Mouse (Mus musculus) neural tube, embryonic 14.5 days (tissue): ENCODE results near the gene Dlgap1. TPM values are rescaled to one million over a fixed set of nuclear protein-coding genes. Genes with fewer than 3 reads are reported as not detected.

Source experiments
- ATAC-seq: fragments of 200-750 bp; cut with Nextera tagmentation; 2 replicates; pipeline ENCODE4 v1.8.0; 2017; ENCODE audit warnings: low read depth, mild to moderate bottlenecking, moderate TSS enrichment, moderate library complexity
- H3K27ac ChIP-seq: fragments of 300-500 bp; sonication (generic); 2 replicates; pipeline ENCODE4 v1.5.1; 2014; ENCODE audit warnings: low read depth, mild to moderate bottlenecking, control low read depth, low read length, moderate library complexity, mixed read lengths
- H3K27me3 ChIP-seq: fragments of 300-500 bp; sonication (generic); 2 replicates; pipeline ENCODE4 v1.6.1; 2014; ENCODE audit warnings: low read length; ENCODE audit not compliant: control insufficient read depth, insufficient read depth
- H3K36me3 ChIP-seq: fragments of 300-500 bp; sonication (generic); 2 replicates; pipeline ENCODE4 v1.6.1; 2014; ENCODE audit warnings: low read length, mixed read lengths; ENCODE audit not compliant: control insufficient read depth, insufficient read depth
- H3K4me1 ChIP-seq: fragments of 300-500 bp; sonication (generic); 2 replicates; pipeline ENCODE4 v1.6.1; 2014; ENCODE audit warnings: low read length; ENCODE audit not compliant: control insufficient read depth, insufficient read depth
- H3K4me2 ChIP-seq: fragments of 300-500 bp; sonication (generic); 2 replicates; pipeline ENCODE4 v1.6.1; 2014; ENCODE audit warnings: mild to moderate bottlenecking, low read depth, low read length, control low read depth
- H3K4me3 ChIP-seq: fragments of 300-500 bp; sonication (generic); 2 replicates; pipeline ENCODE4 v1.5.1; 2014; ENCODE audit warnings: low read depth, low read length, control low read depth, mixed read lengths
- H3K9ac ChIP-seq: fragments of 300-500 bp; sonication (generic); replicated peaks from 2 replicates; pipeline ENCODE4 v1.6.1; 2014; ENCODE audit warnings: low read depth, mild to moderate bottlenecking, control low read depth, low read length, mixed read lengths
- H3K9me3 ChIP-seq: fragments of 300-500 bp; sonication (generic); 2 replicates; pipeline ENCODE4 v1.6.1; 2016; ENCODE audit warnings: low read length; ENCODE audit not compliant: control insufficient read depth
- WGBS: fragments of 180-500 bp; shearing (Covaris S2); extraction: QIAGEN DNeasy Blood & Tissue Kit; methylation state at CpG from one replicate; pipeline ENCODE4 v1.1.7; 2014; 5-methylcytosine and 5-hydroxymethylcytosine counted together
- polyA plus RNA-seq: library from polyadenylated mRNA; unstranded; fragments of >200 nt; fragmentation: Nextera tagmentation; extraction: Ambion mirVana; gene quantifications from 2 replicates; pipeline ENCODE4 v1.2.1, GENCODE M21; 2014

The Dlgap1 gene
- polyA plus RNA-seq, 1 experiment from 2014 or later, result 51.0 TPM

- Histone ChIP-seq H3K4me1 (peaks cover 6% of the 10 kb centered on the region; the same call in 1 of the 2 replicates), H3K27ac (no peak overlapping the region), H3K9ac (no peak overlapping the region), H3K4me3 (no peak overlapping the region), H3K27me3 (no peaks in the 10 kb centered on the region), H3K9me3 (no peaks in the 10 kb centered on the region), H3K4me2 (no peak overlapping the region), H3K36me3 (no peaks in the 10 kb centered on the region)
- no peak for ATAC-seq
- 95% methylated on average over 3 of the region's 3 CpGs for WGBS
These were observed 765.9 kb downstream of the Dlgap1 start for GRCm38 (mm10) chr17:70734728-70735127.

DNA sequence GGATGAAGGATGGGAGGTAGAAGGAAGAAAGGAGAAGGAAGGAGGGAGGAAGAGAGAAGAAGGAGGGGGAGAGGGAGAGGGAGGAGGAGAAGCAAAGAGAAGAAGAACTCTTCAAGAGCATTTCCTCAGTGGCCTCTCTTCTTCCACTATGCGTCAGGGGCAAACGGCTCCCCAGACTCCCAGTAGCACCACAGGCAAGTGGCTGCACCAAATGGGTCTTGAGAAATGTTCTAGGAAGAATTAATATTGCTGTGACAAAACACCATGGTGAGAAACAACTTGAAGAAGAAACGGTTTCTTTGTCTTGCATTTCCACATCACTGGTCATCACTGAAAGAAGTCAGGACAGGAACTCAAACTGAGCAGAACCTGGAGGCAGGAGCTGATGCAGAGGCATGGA is 766.5 kb downstream of the Dlgap1 start:
- no peak for ATAC-seq
- H3K4me2 ChIP-seq, result no peak overlapping the region
- no peak overlapping the region for H3K4me3 ChIP-seq
- H3K9me3 ChIP-seq, result no peaks in the 10 kb centered on the region
- no peak overlapping the region for H3K27ac ChIP-seq
- no peak overlapping the region for H3K9ac ChIP-seq
- peaks cover 6% of the 10 kb centered on the region; the same call in 1 of the 2 replicates for H3K4me1 ChIP-seq
- WGBS, result 73% methylated on average over 3 of the region's 3 CpGs
- no peaks in the 10 kb centered on the region for H3K27me3 ChIP-seq
- no peaks in the 10 kb centered on the region for H3K36me3 ChIP-seq

DNA sequence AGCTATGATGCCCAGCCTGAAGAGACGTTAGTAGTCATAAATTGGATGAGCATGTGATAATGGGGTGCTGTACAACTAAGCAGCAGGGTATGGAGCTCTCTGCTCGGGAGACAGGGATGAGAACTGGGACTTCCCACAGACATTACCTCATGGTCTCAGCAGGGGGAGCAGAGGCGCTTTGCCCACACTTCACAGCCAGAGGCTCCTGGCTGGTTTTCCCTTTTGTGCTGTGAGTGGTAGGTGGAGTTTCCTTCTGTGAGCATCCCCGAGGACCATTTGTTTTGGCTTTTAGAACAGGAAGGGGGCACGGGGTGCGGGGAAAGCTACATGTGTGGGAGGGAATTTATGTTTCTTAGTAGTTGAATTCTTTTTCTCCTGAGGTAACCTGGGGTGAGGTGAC is 768.6 kb downstream of the Dlgap1 start:
- no peaks in the 10 kb centered on the region for H3K9me3 ChIP-seq
- ATAC-seq, result peak; percentile 74; the same call in 1 of the 2 replicates
- no peaks in the 10 kb centered on the region for H3K27me3 ChIP-seq
- no peak overlapping the region for H3K27ac ChIP-seq
- 0% methylated on average over 6 of the region's 6 CpGs for WGBS
- H3K9ac ChIP-seq, result no peak overlapping the region
- H3K4me2 ChIP-seq, result peak overlapping the region; percentile 47; the same call in 1 of the 2 replicates
- H3K4me1 ChIP-seq, result peaks cover 6% of the 10 kb centered on the region; the same call in 1 of the 2 replicates
- no peak overlapping the region for H3K4me3 ChIP-seq
- H3K36me3 ChIP-seq, result no peaks in the 10 kb centered on the region

DNA sequence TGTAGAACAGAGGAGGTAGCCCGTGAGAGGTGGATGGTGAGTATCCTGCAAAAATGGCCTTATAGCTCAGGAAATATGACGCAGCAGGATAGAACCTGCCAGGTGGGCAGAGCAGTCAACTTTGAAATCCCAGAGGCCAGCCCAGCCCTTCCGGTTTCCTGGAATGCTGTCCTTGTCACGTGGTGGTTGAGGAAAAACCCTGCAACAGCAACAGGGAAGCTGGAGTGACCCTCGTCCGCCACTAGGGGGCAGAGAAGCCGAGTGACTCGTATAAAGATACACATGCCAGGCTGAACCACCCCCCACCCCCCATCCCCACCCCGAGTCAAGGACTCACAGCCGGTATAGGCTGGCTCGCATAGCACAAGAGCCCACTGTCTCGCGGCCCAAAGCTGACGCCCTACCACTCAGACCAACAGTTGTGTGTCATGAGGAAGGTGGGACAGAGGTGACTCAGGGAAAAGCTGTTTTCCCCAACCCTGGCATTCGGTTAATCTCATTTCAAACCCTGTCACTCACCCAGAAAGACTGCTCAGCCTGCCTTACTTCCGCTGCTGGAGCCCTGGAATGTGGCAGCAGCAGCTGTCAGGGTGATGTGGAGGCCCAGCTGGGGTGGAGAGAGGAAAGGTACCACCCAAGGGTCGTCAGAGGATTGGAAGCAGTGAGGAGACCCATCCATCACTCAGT is 769.4 kb downstream of the Dlgap1 start:
- Histone ChIP-seq H3K9me3 (no peaks in the 10 kb centered on the region), H3K4me2 (peak overlapping the region; percentile 47), H3K9ac (peak overlapping the region; percentile 34), H3K4me1 (peaks cover 6% of the 10 kb centered on the region; the same call in 1 of the 2 replicates), H3K27me3 (no peaks in the 10 kb centered on the region), H3K36me3 (no peaks in the 10 kb centered on the region), H3K27ac (0 out of 2 replicates have a peak overlapping the region, but pooled peaks have one; percentile 28), H3K4me3 (peak overlapping the region; percentile 13; the same call in 1 of the 2 replicates)
- ATAC-seq, result peak; percentile 91
- WGBS, result 3% methylated on average over 17 of the region's 17 CpGs

GRCm38 (mm10) chr17:70739346-70739745 is 770.5 kb downstream of the Dlgap1 start:
- H3K4me1 ChIP-seq, result peaks cover 6% of the 10 kb centered on the region; the same call in 1 of the 2 replicates
- no peak overlapping the region for H3K27ac ChIP-seq
- no peaks in the 10 kb centered on the region for H3K27me3 ChIP-seq
- WGBS, result 87% methylated on average over 6 of the region's 6 CpGs
- H3K4me2 ChIP-seq, result no peak overlapping the region
- H3K36me3 ChIP-seq, result no peaks in the 10 kb centered on the region
- no peaks in the 10 kb centered on the region for H3K9me3 ChIP-seq
- H3K9ac ChIP-seq, result no peak overlapping the region
- H3K4me3 ChIP-seq, result no peak overlapping the region
- no peak for ATAC-seq

GRCm38 (mm10) chr17:70741696-70742095 is 772.8 kb downstream of the Dlgap1 start:
- Histone ChIP-seq H3K4me1 (peaks cover 6% of the 10 kb centered on the region; the same call in 1 of the 2 replicates), H3K4me3 (no peak overlapping the region), H3K9me3 (no peaks in the 10 kb centered on the region), H3K27me3 (no peaks in the 10 kb centered on the region), H3K36me3 (no peaks in the 10 kb centered on the region), H3K27ac (no peak overlapping the region), H3K4me2 (no peak overlapping the region), H3K9ac (no peak overlapping the region)
- no peak for ATAC-seq
- 82% methylated on average over 1 of the region's 1 CpGs for WGBS

- Histone ChIP-seq H3K27ac (no peak overlapping the region), H3K9me3 (no peaks in the 10 kb centered on the region), H3K4me3 (no peak overlapping the region), H3K4me1 (0 out of 2 replicates have a peak, but pooled peaks cover 3% of the 10 kb centered on the region), H3K36me3 (no peaks in the 10 kb centered on the region), H3K27me3 (no peaks in the 10 kb centered on the region), H3K9ac (no peak overlapping the region), H3K4me2 (no peak overlapping the region)
- ATAC-seq, result no peak
- WGBS, result 93% methylated on average over 5 of the region's 5 CpGs
These were observed 775.8 kb downstream of the Dlgap1 start for GRCm38 (mm10) chr17:70744570-70745153.

DNA sequence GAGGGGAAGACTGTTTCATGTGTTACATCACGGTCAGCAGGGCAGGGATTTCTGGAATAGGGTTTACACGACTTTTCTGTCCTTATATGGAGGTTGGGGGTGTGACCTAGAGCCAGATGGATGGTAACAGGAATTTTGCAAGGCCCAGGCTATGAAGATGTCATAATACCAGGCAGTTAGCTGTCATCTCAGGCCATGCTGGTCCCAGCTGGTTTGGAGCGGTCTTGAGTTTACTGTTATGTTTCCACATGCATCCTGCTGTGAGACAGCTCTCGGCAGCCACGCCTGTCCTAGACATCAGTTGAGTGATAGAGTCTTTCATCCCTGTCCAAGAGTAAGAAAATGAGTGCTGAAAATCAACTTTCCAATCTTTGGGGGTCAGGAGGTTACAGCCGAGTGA is 776.5 kb downstream of the Dlgap1 start:
- H3K4me1 ChIP-seq, result 0 out of 2 replicates have a peak, but pooled peaks cover 3% of the 10 kb centered on the region
- no peak for ATAC-seq
- WGBS, result 80% methylated on average over 6 of the region's 6 CpGs

DNA sequence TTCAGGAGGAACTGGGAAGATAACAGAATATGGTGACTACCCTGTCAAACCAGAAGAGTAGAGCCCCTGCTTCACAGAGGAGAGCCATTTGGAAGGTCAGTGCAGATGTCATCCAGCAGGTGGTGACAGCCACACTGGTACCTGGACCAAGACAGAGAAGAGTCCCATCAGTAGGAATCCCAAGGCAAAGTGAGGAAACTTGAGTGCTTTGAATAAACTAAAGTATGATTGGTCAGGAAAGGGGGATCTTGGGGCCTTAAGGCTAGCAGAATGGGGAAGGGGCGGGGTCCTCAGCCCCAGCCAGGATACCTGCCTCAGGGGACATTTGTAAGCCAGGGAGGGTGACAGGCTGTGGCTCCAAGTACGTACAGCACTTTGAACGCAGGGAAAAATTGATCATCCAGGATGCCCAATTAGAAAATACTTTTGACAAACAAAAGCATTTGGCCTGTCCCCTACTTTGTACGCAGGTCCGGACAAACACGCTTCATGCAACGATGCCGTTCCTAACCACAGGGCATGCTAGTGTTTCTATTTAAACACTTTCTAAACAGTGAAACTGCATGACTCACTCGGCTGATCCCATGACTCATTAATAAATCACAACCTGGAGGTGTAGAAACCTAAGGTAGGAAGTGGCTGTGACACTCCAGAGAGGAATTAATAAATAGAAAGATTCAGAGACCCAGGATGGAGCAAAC is 777.7 kb downstream of the Dlgap1 start:
- Histone ChIP-seq H3K27me3 (no peaks in the 10 kb centered on the region), H3K9me3 (no peaks in the 10 kb centered on the region), H3K4me1 (peaks cover 3% of the 10 kb centered on the region; the same call in 1 of the 2 replicates), H3K27ac (no peak overlapping the region), H3K4me2 (no peak overlapping the region), H3K4me3 (no peak overlapping the region), H3K9ac (no peak overlapping the region), H3K36me3 (no peaks in the 10 kb centered on the region)
- ATAC-seq, result no peak
- 33% methylated on average over 9 of the region's 9 CpGs for WGBS

More for the DNA sequence above, 776.5 kb downstream of the Dlgap1 start:
- Histone ChIP-seq H3K9me3 (no peaks in the 10 kb centered on the region), H3K4me2 (no peak overlapping the region), H3K27me3 (no peaks in the 10 kb centered on the region), H3K9ac (no peak overlapping the region), H3K36me3 (no peaks in the 10 kb centered on the region), H3K4me3 (no peak overlapping the region), H3K27ac (no peak overlapping the region)
